15 mouse cellular contexts compared by ENCODE assay signal in the genomic region with DNA sequence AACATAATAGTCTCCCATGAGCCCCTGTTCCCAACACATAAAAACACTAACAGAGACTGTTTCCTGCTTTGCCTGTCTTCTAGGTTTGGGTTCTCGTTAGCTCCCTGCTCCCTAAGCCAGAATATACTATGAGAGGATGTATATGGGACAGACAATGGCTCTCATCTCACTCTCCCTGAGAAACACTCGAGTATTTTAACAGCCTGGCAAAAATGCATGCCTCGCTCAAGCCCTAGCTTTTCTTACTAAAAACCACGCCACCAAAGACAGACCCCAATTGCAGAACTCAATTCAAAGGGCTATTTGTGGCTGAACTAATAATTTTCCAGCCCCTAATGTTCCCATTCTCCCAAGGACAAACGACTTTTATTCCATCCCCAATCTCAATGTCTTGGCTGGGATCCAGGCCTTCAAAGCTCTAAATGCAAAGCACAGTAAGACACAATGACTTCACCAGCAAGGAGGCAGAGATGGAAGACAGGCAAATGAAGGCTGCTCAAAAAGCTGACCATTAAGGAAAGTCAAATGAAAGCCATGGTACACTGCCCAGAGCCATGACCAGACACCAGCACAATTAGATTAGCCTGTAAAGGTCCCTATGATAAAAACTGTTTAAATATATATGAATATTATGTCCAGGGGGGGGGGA.
DNase-seq lines count a peak whose midpoint lies in the region; ATAC-seq and TF ChIP-seq lines count a peak whose summit lies in the region.
"Had no signal": no experiment of that assay in that cellular context is flagged by ENCODE, and none has a peak within 500 bp of the region (broad histone marks: within the 10 kb centered on the region; RNA-seq: fewer than 3 reads in every experiment).

No protein-coding gene starts in this region.

- 61% methylated on average over 5 of the region's 5 CpGs for WGBS in hindbrain, embryonic 13.5 days
- 91% methylated on average over 5 of the region's 5 CpGs for WGBS in hindbrain, embryonic 10.5 days
- 63% methylated on average over 5 of the region's 5 CpGs for WGBS in neural tube, embryonic 12.5 days
- WGBS in neural tube, embryonic 15.5 days, result 36% methylated on average over 5 of the region's 5 CpGs
- WGBS in forebrain, postnatal 0 days, result 23% methylated on average over 5 of the region's 5 CpGs
- WGBS in stomach, embryonic 16.5 days, result 83% methylated on average over 5 of the region's 5 CpGs

- no peak overlapping the region; the same call in 1 of the 2 replicates for H3K27ac ChIP-seq in hindbrain, embryonic 13.5 days
- no peak overlapping the region for H3K27ac ChIP-seq in hindbrain, embryonic 10.5 days
- no peak overlapping the region for H3K27ac ChIP-seq in neural tube, embryonic 12.5 days
- no peak overlapping the region for H3K27ac ChIP-seq in neural tube, embryonic 15.5 days (replicated peaks)
- no peak overlapping the region for H3K27ac ChIP-seq in forebrain, postnatal 0 days (ENCODE audit: low read depth, low read length)
- H3K27ac ChIP-seq in stomach, embryonic 16.5 days (ENCODE audit: low read length), result no peak overlapping the region

- no peak overlapping the region for H3K9ac ChIP-seq in hindbrain, embryonic 13.5 days
- no peak overlapping the region for H3K9ac ChIP-seq in neural tube, embryonic 12.5 days
- H3K9ac ChIP-seq in neural tube, embryonic 15.5 days (replicated peaks), result no peak overlapping the region
- no peak overlapping the region for H3K9ac ChIP-seq in forebrain, postnatal 0 days
- H3K9ac ChIP-seq in stomach, embryonic 16.5 days (ENCODE audit: low read length), result no peak overlapping the region
- H3K9ac ChIP-seq: liver, embryonic 12.5 days had no signal

- 0 out of 2 replicates have a peak, but pooled peaks cover 4% of the 10 kb centered on the region for H3K36me3 ChIP-seq in hindbrain, embryonic 13.5 days
- peaks cover 12% of the 10 kb centered on the region for H3K36me3 ChIP-seq in hindbrain, embryonic 10.5 days
- no peaks in the 10 kb centered on the region for H3K36me3 ChIP-seq in neural tube, embryonic 12.5 days
- no peaks in the 10 kb centered on the region for H3K36me3 ChIP-seq in neural tube, embryonic 15.5 days
- no peaks in the 10 kb centered on the region for H3K36me3 ChIP-seq in forebrain, postnatal 0 days (ENCODE audit: insufficient read depth)
- H3K36me3 ChIP-seq in stomach, embryonic 16.5 days (ENCODE audit: control insufficient read depth, insufficient read depth, low read length), result no peaks in the 10 kb centered on the region

- H3K4me1 ChIP-seq in hindbrain, embryonic 13.5 days (replicated peaks), result no peaks in the 10 kb centered on the region
- H3K4me1 ChIP-seq in hindbrain, embryonic 10.5 days (replicated peaks), result peaks cover 16% of the 10 kb centered on the region
- no peaks in the 10 kb centered on the region; the same call in 1 of the 2 replicates for H3K4me1 ChIP-seq in neural tube, embryonic 12.5 days
- H3K4me1 ChIP-seq in neural tube, embryonic 15.5 days, result no peaks in the 10 kb centered on the region
- H3K4me1 ChIP-seq in forebrain, postnatal 0 days (ENCODE audit: insufficient read depth), result no peaks in the 10 kb centered on the region
- no peaks in the 10 kb centered on the region for H3K4me1 ChIP-seq in stomach, embryonic 16.5 days (ENCODE audit: control insufficient read depth, insufficient read depth, low read length)

- peaks cover 6% of the 10 kb centered on the region for H3K9me3 ChIP-seq in hindbrain, embryonic 13.5 days
- peaks cover 14% of the 10 kb centered on the region for H3K9me3 ChIP-seq in hindbrain, embryonic 10.5 days
- peaks cover 10% of the 10 kb centered on the region for H3K9me3 ChIP-seq in neural tube, embryonic 12.5 days
- no peaks in the 10 kb centered on the region for H3K9me3 ChIP-seq in neural tube, embryonic 15.5 days (replicated peaks)
- 0 out of 2 replicates have a peak, but pooled peaks cover 5% of the 10 kb centered on the region for H3K9me3 ChIP-seq in forebrain, postnatal 0 days (ENCODE audit: low read length)
- H3K9me3 ChIP-seq in stomach, embryonic 16.5 days (replicated peaks; ENCODE audit: control insufficient read depth, low read length), result 0 out of 2 replicates have a peak, but pooled peaks cover 3% of the 10 kb centered on the region
- H3K9me3 ChIP-seq: liver, embryonic 12.5 days had no signal

- DNase-seq in hindbrain, embryonic 10.5 days (ENCODE audit: low spot score), result no peak
- DNase-seq in forebrain, postnatal 0 days, result peak; percentile 19
- no peak for DNase-seq in frontal cortex, postnatal 25 days (ENCODE audit: low spot score in 2 of 2)
- DNase-seq: cerebellum, adult 9-11 months; embryo, embryonic 11 days; gastrocnemius, postnatal 25 days; heart, postnatal 10 days; right cerebral cortex, adult 18-20 months had no signal

- ATAC-seq in hindbrain, embryonic 13.5 days (ENCODE audit: low FRiP score), result peak; percentile 79
- peak; percentile 61; the same call in 1 of the 2 replicates for ATAC-seq in neural tube, embryonic 12.5 days (ENCODE audit: low FRiP score, low read depth)
- ATAC-seq in neural tube, embryonic 15.5 days (ENCODE audit: low FRiP score), result no peak
- no peak for ATAC-seq in forebrain, postnatal 0 days
- 0 out of 2 replicates have a peak, but pooled peaks have one; percentile 47 for ATAC-seq in stomach, embryonic 16.5 days (ENCODE audit: insufficient read depth, low FRiP score)
- ATAC-seq: inflammation-experienced regulatory T-cells, adult 6 months; liver, embryonic 12.5 days; Patski had no signal

- H3K27me3 ChIP-seq in hindbrain, embryonic 13.5 days, result no peaks in the 10 kb centered on the region
- no peaks in the 10 kb centered on the region for H3K27me3 ChIP-seq in hindbrain, embryonic 10.5 days (ENCODE audit: insufficient read depth, poor library complexity, severe bottlenecking)
- no peaks in the 10 kb centered on the region for H3K27me3 ChIP-seq in neural tube, embryonic 12.5 days (replicated peaks)
- H3K27me3 ChIP-seq in neural tube, embryonic 15.5 days (replicated peaks), result no peaks in the 10 kb centered on the region
- no peaks in the 10 kb centered on the region for H3K27me3 ChIP-seq in forebrain, postnatal 0 days (ENCODE audit: insufficient read depth, low read length)
- no peaks in the 10 kb centered on the region for H3K27me3 ChIP-seq in stomach, embryonic 16.5 days (ENCODE audit: control insufficient read depth, insufficient read depth, low read length)
- H3K27me3 ChIP-seq: liver, embryonic 12.5 days; Patski had no signal

- H3K4me3 ChIP-seq in hindbrain, embryonic 13.5 days, result no peak overlapping the region
- no peak overlapping the region for H3K4me3 ChIP-seq in hindbrain, embryonic 10.5 days
- no peak overlapping the region for H3K4me3 ChIP-seq in neural tube, embryonic 12.5 days
- no peak overlapping the region for H3K4me3 ChIP-seq in neural tube, embryonic 15.5 days (replicated peaks)
- no peak overlapping the region for H3K4me3 ChIP-seq in forebrain, postnatal 0 days (ENCODE audit: low read depth, low read length)
- H3K4me3 ChIP-seq in stomach, embryonic 16.5 days (replicated peaks; ENCODE audit: low read length), result no peak overlapping the region
- H3K4me3 ChIP-seq: liver, embryonic 12.5 days had no signal

- TF ChIP-seq CTCF in forebrain, postnatal 0 days (IDR thresholded peaks at IDR 0.05; ENCODE audit: low read depth), result no peak

- H3K4me2 ChIP-seq in hindbrain, embryonic 13.5 days, result no peak overlapping the region
- H3K4me2 ChIP-seq in neural tube, embryonic 12.5 days (replicated peaks), result no peak overlapping the region
- H3K4me2 ChIP-seq in neural tube, embryonic 15.5 days, result no peak overlapping the region
- no peak overlapping the region for H3K4me2 ChIP-seq in forebrain, postnatal 0 days (ENCODE audit: low read depth)
- H3K4me2 ChIP-seq in stomach, embryonic 16.5 days (ENCODE audit: low read depth, low read length), result no peak overlapping the region
- H3K4me2 ChIP-seq: liver, embryonic 12.5 days had no signal

Comparison
In these comparisons a context has a peak if more than half of its experiments do, and no peak if none do; other contexts are left out.
1. ATAC-seq: peak in hindbrain, embryonic 13.5 days (single experiment), neural tube, embryonic 12.5 days (single experiment) and stomach, embryonic 16.5 days (single experiment); none in neural tube, embryonic 15.5 days (single experiment) and forebrain, postnatal 0 days (single experiment).